Mouse (Mus musculus): Measurements from ENCODE around the gene Acbd3.

DNA sequence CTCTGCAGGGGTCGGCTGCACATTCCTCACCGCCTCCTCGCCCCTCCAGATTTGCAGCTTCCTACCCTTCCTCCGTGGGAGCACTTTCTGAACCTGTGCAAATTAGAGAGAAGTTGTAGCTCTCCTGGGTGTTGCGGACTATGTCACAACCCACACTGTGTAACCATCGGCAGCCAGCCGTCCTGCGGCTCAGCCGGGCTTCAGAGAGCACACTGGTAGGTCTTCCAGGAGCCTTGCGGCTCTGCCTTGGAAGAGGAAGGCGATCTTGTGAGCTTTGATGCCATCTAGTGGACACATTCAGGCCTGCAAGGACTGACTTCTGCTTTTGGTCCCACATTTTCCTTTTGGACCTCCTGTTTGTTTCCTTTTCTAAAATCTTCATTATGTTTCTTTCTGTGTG, 38.0 kb downstream of the Acbd3 start:
- TF ChIP-seq POLR2A (IDR thresholded peaks at IDR 0.05; ENCODE audit: low read depth, low read length) (no peak), CTCF (IDR thresholded peaks at IDR 0.05; ENCODE audit: extremely low read depth, insufficient read depth, insufficient read length, insufficient replicate concordance) (peak; percentile 92; the same call in 1 of the 2 replicates)

Measured in spleen, adult 2 months (tissue).